Mouse (Mus musculus) kidney, postnatal 4 days (tissue): ENCODE data around the gene Lmx1a.

Experiments
- DNase-seq, 2 experiments: peaks; one replicate each; pipeline ENCODE4 v3.0.0; 2021; ENCODE audit warnings: mixed read lengths in 2 of 2

The Lmx1a gene

DNA sequence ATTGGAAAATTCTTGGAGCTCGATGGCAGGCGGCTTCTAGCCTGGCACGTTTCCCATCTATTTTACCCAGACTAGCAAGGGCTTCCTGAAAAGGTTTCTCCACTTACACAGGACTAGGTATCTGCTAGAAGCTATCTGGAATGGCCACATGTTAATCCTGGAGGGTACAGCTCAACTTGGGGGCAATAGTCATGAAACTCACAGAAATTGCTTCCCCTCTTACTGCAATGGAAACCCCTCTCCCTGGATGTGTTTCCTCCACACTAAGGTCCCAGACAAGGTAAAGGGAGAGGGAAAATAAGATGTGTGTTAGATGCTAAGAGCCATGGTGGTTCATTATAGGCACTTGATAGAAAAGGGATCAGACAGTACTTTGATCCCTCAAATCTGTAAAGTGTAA, 5.7 kb downstream of the Lmx1a start:
- no peak for DNase-seq

DNA sequence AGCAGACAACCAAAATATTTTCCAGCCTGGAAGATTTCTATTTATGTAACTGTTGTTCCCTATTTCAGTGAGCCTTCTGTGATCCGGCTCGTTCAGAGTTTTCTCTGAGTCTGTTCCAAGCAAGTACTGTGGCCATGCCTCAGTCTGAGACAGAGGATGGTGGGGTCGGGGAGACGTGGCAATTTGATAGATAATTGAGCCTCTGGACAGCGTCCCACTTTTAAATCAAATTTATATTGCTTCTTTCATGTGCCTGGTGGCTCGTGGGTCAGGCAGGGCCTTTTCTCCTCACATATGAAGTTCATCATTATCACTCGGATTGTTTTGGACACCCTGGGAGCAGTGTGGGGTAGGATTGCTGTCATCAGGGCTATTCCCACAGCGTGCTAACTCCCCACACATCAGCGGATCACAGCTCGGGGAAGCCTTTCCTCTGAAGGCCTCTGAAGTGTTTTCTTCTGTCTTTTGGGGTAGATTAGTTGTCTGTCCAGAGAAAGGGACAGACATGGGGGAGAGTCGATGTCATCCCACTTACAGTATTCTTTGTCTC, 6.9 kb downstream of the Lmx1a start:
- DNase-seq, result no peak

DNA sequence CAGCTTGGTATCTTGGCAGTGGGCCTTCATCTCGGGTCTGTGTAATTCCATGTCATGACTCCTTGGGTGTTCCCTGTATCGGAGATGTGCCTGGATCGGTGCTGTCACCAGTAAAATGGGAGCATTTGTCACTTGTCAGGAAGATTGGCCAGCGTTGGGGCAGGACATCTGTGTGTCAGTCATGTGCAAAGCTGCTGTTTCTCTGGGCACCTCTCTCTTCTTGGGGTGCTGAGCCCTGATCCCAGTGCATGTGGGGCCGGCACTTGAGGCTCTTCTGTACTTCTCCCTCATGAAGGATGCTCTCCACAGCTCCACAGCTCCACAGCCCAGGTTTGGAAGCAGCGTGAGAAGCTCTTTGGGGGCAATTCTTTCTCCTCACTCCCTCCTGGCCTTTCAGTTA, 10.7 kb downstream of the Lmx1a start:
- DNase-seq, result no peak

DNA sequence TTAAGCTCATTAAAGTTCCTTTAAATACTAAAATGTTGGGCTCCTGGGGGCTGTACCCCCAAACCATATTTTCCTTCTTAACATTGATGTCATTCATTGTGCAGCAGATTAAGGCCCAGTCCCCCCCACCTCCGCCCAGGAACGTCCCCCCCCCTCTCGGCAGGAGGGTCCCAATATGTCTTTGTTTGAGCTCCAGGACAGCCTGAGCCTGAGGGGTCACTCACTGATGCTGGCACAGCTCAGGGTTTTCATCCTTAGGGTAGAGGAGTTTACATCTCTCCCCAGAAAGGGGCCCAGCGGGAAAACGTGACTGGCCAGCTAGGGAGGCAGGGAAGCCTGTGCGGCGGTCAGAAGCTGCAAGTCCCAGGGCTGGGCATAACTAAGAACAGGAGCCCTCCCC, 11.2 kb downstream of the Lmx1a start:
- no peak for DNase-seq

DNA sequence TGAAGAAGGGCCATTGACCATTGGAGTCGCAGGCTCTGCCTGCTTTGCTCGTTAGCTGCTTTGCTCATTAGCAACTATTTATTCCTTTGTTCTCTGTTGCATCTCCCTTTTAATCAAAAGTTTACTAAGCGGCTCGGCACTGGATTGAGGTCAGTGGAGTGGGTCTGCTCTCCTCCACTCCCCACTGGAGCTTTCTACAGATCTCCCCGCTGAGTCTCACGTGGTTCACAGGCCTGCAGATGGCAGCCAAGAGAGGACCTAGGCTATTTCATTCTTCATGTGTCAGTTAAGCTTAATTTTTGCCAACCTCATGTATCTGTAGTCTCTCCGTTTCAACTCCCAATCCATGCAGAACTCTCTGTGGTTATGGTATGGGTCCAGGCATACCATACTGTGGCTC, 16.5 kb downstream of the Lmx1a start:
- DNase-seq, result no peak

DNA sequence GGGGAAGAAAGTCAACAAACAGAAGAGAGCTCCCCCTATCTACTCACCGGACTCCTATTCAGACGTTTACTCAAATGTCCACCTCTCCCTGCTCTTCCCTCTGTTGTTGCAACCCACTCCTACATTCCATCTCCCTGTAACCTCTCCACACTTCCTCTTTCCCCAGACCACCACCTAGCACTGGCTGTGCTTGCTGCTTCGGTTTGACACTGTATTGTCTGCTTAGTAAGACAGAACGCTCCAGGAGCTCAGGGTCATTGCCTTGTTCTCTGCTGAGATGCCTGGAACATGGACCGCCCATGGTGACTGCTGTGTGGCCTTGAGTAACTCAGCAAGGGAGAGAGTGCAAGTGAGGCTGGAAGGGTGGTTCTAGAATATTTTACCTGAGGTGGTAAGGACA, 19.7 kb downstream of the Lmx1a start:
- DNase-seq, result no peak

DNA sequence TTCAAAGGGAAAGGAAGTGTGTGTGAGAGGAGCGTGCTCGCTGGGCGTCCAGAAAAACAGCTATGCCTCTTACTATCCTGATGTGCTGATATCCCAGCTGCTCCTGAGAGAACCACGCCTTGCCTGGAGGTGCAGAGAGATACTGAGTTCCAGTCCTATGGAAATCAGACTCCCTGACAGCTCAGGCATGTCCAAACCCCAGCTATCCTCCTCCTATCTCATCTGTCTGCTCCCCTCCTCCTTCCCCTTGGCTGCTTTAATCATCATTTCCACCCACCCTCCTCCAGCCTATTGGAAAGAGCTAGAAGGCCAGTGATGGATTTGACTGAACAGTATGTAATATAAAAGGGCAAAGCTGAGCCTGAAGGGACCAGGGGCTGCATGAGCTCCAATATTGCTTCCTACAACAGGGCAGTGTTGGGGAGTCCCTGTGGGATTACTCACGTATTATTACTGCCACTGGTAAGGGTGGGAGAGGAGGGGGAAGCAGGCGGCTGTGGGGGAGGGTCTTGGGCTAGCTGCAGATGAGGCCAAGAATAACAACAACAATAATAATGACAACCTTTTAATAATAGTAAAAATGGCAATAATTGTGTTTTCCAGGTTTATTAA, 26.8 kb downstream of the Lmx1a start:
- no peak for DNase-seq

DNA sequence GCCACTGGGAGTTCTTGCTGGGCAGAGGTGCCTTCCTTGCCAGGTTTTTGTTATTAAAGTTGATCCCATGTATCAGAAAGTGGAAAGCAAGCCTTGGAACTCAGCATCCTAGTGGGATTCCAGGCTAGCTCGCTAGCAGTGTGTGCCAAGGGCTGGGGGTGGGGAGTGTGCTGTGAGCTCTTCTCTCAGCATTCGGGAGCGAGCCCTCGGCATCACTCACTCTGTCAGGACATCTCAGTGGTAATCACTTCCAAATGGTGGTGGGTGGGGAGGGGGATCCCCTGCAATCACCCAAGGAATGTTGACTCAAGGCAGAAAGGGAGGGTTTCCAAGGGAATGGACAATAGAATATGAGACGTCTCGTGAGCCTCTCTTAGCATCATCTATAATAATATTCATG, 45.4 kb downstream of the Lmx1a start:
- no peak for DNase-seq

DNA sequence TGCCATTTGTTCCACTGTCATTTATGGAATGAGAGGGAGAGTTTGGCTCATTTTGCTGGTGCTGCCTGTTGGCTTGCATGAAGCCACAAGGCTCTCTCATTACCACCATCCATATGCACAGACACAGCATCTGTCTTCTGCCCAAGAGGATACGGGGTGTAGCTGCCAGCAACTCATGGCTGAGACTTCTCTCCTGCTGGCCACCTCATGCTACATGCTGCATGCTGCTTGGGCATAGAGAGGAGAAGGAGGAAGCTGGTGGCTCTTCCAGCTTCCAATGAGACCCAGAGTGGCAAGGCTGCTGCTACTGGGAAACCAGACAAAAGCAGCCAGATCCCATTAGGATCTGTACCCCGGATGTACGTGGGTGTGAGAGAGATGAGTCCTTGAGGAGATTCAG, 47.8 kb downstream of the Lmx1a start:
- no peak for DNase-seq

DNA sequence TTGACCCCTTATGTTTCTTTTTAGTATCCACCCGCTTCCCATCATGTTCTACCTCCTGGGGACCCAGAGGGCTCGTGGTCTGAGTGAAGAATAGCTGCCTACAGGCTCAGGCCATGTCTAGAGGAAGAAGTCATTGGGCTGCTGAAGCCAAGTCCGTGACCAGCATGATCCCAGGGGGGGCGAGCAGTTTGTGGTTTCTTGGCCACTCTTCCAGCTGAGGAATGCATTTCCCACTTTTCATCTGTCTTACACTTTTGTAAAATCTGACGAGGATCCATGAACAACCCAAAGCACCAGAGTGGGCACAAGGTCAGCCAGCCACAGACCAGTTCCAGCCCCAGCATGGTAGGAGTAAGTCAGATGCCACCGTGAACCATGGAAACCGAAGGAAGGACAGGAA, 50.2 kb downstream of the Lmx1a start:
- DNase-seq, result no peak

DNA sequence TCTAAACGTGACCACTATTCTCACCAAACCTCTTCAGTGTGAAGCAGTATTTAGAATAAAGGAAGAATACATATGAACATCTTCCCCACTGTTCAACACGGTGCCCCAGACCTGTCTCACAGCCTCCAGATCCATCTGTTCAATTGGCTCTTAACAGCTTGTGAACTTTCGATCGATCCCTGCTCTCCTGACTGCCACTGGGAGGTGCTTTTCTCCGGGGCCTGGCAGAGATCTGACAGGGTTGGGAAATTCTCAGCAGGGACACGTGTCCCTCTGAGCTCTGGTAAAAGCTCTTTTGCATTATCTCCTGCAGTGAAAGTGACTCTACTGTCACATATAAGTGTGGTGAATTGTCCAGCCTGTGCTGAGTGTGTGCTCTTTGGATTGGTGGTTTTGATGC, 57.6 kb downstream of the Lmx1a start:
- no peak for DNase-seq

DNA sequence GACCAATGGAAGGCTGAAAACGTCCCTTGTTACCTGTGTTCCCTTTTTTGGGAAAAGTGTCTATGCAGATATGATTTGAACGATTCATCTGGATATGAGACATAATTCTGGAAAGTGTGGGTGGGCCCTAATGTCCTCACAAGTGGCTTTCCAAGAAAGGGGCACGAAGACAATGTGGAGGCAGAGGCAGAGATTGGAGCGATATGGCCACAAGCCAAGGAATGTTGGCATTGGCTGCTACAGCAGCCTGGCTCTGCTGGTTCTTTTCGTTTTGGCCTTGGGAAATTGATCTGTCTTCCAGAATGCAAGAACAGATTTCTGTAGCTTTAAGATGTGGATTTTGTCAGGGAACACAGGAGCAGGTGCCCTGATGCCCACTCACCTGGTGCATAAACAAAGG, 63.6 kb downstream of the Lmx1a start:
- no peak for DNase-seq

DNA sequence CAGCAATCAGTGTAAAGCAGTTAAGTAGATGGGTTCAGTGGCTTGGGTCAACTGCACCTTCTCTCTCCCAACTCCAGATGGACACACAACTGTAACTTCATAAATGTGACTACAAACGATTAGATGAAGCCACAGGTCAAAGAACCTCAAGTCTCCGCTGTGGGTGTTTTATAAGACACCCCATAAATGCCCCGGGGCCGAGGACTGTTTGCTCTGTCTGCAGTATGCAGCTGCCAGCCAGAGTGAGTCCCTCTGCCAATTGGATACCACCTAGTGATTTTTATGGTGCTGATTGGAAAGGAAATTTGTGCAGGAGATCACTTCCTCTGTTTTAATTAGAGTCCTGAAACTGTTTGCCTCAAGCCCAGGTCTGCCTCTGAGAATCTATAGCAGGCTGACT, 65.0 kb downstream of the Lmx1a start:
- no peak for DNase-seq

DNA sequence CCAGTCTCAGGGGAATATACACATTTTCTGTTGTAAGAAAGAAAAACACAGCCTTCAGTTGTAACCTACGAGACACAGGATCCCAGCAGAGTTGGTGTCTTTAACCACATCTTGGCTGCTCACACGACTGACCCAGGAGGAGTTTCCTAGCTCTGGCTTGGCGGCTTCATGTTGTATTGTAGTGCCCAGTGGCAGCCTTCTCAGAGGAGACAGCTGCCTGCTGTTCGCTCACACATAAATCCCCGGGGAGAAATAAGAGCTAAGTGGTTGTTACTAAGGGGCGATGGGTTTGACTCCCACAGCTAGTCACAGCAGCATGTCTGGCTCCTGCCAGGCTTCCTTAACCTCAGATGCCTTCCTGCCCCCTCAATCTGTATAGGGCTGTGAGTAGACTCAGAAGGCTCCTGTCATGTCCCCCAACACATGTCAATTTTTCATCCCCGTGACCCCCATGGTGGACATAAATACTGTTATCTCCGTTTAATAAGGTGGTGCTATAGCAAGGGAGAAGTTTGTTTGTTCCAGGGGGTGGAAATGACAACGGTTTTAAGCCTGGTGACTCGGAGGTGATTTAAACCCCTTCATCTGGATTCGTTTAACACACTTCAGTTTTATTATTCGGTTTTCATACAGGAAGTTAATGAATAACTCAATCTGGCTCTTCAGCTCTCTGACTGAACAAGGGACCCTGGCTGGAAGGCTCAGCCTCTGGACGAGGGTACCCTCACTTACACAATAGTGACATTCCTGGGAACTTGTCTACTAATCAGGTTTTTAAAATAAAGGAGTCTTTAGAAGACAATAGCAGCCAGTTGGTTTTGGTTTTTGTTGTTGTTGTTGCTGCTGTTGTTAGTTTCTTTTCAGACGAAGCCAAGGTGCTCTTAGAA, 65.8 kb downstream of the Lmx1a start:
- peak in 1 of 2 experiments; percentile 11 for DNase-seq

DNA sequence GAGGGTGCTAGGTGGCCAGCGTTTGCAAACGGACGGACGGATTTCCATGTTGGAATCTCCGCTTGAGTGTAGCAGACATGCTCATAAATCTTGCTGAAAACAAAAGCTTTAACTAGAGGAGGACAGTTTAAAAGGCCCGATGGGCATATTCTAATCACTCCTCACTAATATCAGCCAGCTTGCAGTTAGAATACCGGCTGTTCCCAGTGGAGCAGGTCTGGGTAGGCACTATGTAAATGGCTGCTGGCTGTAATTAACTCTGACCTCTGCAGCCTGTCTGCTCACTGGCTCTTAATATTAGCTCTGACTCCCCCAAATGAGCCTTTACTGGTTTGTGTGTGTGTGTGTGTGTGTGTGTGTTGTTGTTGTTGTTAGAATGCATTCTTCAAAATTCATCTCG, 69.2 kb downstream of the Lmx1a start:
- DNase-seq, result no peak

DNA sequence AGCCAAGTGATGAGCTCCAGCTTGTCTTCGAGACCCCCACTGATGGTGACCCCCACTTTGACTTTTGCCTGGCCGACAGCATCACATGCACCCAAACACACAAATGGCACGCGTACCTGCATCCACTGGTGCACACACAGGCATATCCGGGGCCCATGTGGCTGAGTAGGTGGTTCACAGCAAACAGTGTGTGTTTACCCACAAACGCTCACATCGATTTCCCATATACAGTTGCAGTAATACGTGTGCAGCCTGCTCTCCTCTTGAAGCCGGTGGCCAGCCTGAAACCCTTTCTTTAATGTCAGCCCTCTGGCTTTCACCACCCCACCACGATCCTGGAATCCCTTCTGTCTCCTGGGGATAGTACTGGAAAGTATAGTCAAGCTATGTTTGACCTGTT, 71.3 kb downstream of the Lmx1a start:
- DNase-seq, result no peak

DNA sequence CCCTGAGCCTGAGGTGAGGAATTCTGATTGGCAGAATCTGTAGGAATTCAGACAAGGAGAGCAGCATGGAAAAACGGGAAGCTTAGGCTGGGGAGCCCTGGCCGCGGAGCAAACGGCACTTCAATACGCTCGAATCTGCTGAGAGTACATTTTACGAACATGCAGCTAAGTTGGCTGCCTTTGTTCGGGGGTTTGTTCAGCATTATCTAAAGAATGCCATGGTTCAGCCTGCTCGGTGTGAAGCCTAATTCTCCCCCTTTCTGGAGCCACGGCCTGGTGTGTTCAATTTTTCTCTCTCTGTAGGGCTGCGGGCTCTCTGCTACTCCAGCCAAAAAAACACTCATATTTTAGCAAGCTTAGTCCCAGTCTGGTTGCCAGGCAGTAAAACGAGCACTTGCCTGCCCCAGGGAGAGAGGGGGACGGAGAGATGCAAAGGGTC, 72.8 kb downstream of the Lmx1a start:
- no peak for DNase-seq

DNA sequence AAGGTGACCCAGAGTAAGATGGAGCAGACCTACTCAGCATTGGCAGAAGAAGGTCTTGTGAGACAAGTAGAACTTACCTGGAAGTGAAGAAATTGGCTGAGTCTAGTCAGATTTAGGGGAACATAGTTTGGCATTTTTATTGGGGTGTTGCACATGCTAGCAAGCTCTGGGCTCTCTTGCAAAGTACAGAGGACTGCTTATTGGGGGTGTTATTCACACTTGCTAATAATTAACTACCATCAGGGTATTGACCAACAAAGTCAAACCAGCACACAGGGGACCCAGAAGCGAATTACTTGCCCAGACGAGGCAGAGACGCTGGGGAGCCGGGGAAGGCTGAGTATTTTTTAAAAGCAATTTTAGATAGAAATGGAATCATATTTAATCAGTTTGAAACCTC, 77.6 kb downstream of the Lmx1a start:
- DNase-seq, result no peak

DNA sequence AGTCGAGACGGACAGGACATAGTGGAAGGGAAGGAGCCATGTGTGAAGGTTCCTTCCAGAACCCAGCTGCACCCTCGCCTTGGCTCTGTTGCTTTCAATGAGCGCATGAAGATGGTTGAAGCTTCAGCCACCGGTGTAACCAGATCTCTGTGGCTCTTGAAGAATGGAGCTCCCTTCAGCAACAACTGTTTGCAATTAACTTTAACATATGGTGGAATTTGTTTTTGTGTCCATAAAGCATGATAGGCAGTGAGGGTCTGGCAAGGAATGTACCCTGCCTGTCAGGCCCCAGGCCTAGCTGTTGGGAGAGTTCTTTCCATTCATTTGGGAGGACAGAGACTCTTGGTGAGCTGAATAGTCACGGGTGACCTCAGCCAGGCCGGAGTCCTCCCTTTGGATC, 81.4 kb downstream of the Lmx1a start:
- DNase-seq, result no peak

DNA sequence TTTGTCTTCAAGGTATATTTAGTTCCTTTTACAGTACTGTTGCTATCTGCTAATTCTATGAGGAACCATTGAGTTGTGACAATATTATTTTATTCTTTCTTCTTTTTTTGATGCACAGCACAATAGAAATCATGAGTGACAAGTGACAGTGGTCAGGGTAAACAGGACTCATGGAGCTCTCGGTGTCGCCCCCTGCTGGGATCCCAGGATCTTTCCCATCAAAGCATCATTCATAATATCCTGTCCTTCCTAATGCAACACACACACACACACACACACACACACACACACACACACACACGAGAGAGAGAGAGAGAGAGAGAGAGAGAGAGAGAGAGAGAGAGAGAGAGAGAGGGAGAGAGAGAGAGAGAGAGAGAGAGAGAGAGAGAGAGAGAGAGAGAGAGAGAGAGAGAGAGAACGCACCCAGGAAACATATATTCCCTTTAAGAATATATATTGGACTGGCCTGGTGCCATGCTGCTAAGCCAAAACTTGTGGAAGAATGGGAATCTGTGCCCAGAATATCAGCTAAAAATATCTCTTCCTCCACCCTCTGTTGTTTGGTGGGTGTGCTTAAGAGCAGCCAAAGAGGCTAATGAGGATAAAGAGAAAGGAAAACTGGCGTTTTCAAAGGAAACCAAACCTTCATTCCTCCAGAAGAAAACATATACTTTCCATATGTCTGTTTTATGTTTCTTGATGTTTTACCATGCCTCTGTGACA, 90.9 kb downstream of the Lmx1a start:
- DNase-seq, result no peak

DNA sequence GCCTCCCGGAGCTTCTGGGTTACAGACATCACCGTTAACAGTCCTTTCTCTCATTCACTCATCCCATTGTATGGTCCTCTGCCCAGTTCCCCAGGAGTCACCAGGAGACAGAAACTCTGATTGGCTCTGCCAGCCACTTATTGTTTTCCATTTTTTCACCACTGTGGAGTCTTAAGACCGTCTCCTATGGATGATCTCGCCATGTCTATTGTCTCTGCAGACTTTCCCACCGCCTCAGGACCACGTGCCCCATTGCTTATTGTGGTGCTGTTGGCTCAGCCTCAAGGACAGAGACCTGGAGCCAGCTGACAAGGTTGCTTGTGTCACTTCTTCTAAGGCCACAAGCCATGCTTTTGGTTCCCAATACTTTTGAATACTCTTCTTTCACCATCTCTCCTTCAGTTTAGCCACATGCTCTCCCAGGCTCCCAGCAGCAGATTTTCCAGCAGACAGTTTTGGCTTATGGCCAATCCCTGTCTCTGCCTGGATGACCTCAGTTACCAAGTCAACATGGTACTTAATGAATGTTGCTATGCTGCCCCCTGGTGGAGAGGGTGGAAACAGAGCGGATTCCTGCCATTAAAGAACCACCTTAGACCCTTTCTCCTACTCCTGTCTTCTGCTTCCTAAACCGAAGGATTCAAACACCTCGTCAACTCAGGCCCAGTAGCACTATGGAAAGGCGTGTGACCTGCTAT, 92.9 kb downstream of the Lmx1a start:
- DNase-seq, result peak; percentile 80 to 84

DNA sequence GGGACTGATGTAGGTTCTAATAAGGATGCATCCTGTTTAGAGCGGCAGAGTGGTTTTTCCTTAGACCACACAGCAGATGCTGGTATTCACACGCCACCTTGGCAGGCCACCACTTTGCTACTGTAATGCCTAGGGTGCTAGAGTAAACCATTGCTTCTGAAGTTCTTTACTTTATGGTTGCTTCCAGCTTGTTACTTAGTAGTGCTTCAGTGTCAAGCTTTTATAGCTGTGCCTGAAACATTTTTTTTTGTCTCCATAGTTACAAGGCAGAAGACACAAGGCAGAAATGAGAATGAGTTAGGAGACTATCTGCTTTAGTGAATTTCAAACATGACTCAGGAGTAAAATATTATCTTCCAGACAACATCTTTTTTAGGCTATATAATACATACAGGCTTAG, 95.0 kb downstream of the Lmx1a start:
- DNase-seq, result no peak
